Mouse (Mus musculus): ENCODE data around the gene Hprt.

DNA sequence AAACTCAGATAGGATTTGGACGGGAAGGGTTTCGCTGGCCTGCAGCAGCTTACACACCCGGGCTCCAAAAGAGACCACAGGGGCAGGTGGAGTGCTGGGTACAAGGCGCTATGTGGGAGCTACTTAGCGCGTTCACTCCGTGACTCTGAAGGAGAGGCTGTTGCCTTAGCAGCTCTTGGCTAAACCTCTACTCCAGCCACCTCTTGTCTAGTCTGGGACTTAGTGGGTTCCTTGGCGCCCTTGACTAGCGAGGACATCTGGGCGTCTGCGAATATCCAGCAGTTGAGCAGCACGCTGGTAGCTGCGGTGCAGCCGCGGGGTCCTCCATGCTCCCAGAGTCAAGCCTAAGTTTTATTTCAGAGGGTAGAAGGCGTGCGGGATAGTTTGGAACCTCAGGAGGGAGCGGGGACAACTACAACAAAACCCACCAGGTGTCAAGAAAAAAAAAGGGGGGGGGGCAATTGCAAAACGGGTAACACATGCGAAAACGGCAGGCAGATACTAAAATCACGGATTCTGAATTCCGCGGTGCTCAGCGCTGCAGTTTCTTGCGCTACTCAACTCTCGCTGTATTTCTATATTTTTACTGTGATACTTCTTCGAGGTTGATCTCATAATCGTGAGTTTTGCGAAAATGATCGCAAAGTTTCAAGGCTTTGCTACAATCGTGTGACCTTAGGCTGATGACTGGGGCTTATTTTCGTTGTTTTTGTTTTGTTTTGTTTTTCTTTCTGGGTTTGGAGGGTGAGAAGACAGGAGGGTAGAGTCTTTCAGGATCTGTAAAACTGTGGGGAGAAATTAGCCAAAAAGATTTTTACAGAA is 70.7 kb downstream of the Hprt start:
- TF ChIP-seq GATA1 (IDR thresholded peaks at IDR 0.05; ENCODE audit: borderline replicate concordance, low read length) (no peak), FLI1 (IDR thresholded peaks at IDR 0.05; ENCODE audit: low read length) (no peak)

Data from megakaryocyte, embryonic 14.5 days (primary cell).